Mouse (Mus musculus): ENCODE data around the gene Atat1.

Atat1 gene

GRCm38 (mm10) chr17:35917463-35918251 lies 7.8 kb upstream of the Atat1 start:
- DNase-seq (ENCODE audit: low read depth), result no peak

- no peak for DNase-seq (ENCODE audit: low read depth)
Observed at GRCm38 (mm10) chr17:35917143-35917462, 7.2 kb upstream of the Atat1 start.

DNA sequence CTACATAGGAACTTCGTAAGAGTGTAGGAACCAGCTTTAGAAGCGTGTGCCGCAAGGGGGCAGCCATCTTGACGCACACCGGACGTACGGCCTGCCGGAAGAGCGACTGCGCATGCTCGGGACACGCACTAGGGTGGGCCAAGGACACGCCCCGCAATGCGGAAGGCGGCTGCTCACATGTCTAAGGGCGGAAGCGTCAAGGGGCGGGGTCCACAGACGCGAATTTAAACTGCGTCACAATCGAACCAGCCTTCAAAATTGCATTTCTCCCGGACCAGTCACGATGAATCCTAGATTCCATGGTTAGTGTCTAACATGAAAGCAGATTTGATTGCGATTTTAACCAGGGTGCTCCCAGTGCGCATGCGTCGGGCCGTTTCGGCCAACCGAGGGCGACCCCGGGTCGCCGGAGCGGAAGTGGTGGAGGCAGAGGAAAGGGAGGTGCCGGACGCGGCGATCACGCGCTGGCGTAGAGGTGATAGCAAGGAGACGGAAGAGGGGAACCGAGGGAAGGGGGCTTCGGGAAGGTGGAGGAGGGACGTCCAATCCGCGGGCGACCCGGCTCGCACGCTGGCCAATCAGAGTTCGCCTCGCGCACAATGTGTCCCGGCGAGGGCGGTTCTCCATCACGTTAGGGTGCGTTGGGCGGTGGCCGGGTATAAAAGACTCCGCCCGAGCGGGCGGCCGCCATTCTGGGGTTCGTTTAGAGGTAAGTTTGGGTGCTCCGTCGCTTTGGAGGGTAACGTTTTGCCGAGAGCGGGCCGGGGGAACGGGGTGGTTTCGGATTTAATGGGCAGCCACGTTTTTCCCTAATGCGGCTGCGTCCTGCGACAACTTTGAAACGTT lies 6.6 kb upstream of the Atat1 start, which contains the start of the genes Mrps18b and Ppp1r10:
Gene Mrps18b (minus strand): TSS at position 93 of the 846 bp plus-strand sequence.
Gene Ppp1r10 (plus strand): TSS at position 138 of the 846 bp plus-strand sequence.
- DNase-seq (ENCODE audit: low read depth), result peak; percentile 95

DNA sequence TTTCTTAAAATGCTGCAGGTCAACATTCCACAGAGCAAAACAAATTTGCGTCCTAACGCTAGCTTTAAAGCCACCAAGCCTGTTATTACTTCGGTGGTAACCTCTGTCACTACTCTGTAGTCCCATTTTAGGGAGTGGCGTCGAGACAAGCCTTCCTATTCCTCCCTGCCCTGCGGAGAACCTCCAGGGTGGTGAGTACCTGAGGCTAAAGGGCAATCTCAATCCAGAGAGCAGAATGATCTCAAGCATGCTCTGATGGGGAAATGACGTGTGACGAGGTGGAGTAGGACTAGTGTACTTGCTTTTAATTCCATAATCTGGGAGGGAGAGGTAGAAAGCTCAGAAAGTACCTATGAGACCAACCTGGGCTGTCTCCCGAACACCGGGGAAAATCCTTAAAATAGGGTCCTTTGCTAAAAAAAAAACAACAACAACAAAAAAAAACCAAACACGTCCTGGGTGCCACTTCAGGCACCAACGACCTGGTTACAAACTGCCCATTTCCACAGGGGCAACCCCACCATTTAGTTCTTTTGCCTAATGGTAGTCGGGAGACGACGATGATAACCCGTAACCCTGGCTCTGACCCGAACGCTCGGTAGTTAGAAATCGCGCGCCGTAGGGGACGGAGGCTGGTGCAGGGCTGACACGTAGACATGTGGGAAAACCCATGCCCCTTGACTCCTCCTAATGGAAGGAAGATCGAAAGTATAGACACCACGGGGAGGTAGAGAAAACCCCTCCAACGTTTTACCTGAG lies 5.8 kb upstream of the Atat1 start:
- DNase-seq (ENCODE audit: low read depth), result no peak

DNA sequence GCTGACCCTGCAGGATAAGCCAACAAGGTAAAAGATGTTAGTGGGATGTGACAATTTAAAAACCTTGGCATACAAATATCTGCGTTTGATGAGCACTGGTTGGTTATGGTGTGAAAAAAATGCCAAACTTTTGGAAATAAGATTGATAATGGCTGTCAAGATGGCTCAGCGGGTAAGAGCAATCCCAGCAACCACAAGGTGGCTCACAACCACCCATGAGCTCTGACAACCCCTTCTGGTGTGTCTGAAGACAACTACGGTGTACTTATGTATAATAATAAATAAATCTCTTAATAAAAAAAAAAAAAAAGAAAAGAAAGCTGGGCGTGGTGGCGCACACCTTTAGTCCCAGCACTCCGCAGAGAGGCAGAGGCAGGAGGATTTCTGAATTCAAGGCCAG lies 5.1 kb upstream of the Atat1 start:
- no peak for DNase-seq (ENCODE audit: low read depth)

DNA sequence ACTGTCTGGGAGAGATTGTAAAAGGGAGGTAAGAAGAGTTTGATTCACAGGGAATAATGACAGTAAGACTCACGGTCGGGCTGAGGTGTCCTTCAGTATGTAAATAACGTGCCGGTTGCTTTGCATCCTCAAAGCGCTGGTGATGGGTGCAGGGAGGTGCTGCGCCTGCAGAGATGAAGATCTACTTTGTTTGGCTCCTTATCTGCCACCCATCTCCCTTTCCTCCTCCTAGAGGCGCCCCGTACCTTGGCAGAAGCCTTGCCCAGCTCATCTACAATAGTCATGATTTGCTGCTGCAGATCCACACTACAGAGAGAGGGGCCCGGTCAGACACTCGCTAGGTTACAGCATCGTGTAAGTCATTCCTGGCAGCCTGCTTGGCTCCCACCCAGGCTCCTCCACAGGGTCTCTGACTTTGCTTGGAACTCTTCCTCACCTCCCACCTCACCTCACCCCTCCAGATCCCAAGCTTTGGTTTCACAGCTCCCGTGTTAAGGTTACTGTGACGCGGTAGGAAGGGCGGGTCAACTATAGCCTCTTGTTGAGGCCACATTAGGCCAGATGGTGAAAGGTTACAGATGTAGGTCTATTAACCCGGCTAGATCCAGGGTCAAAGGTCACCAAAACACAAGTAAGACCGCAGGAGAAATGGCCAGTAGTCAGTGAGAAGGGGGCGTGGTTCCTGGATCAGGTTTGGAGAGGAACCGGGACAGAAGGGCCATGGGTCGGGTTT lies 523 bp downstream of the Atat1 start:
- DNase-seq (ENCODE audit: low read depth), result no peak

DNA sequence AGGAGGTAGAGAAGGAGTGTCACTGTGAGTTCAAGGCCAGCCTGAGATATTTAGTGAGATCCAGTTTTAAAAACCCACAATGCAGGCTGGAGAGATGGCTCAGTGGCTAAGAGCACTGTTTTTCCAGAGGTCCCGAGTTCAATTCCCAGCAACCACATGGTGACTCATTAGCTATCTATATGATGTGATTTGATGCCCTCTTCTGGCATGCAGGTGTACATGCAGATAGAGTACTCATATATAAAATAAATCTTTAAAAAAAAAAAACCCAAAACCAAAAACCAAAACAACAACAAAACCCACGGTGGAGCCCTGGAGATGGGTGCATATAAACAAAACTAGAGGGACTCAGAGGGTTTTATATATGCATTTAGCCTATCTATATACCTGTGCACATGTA lies 2.3 kb downstream of the Atat1 start:
- DNase-seq (ENCODE audit: low read depth), result no peak

DNA sequence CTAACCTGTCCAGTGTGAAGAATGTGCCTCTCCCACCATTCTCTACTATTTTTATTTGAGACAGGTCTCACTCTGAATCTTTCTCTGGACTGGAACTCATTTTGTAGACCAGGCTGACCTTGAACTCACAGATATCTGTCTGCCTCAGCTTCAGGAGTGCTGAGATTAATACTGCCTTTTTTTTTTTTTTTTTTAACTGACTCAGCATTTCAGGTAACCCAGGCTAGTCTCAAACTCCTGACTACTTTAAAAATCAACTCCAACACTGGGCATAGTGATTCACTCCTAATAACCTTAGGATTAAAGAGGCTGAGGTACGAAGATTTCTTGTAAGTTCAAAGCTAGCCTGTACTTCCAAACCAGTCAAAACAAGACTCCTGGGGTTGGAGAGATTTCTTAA lies 4.3 kb downstream of the Atat1 start:
- DNase-seq (ENCODE audit: low read depth), result no peak

DNA sequence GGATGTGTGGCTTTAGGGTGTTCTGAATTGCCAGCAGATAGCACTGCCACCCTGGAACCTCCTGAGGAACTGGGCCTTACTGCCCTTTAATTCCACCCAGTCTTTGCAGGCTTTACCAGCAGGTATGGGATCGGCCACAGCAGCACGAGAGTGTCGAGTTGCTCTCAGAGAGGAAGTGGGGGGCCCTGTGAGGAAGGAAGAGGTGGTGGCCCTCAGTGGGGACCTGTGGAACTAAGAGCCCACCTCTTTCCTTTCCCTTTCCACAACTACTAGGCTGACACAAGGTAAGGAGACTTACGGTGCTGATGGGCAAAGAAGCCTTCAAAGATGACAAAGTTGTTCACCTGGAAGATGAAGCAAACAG lies 5.9 kb downstream of the Atat1 start:
- no peak for DNase-seq (ENCODE audit: low read depth)

- DNase-seq (ENCODE audit: low read depth), result no peak
Observed at GRCm38 (mm10) chr17:35903343-35903991, 6.4 kb downstream of the Atat1 start.

GRCm38 (mm10) chr17:35900636-35901035 lies 9.2 kb downstream of the Atat1 start:
- no peak for DNase-seq (ENCODE audit: low read depth)

GRCm38 (mm10) chr17:35897644-35898573 lies 12.0 kb downstream of the Atat1 start:
- DNase-seq (ENCODE audit: low read depth), result no peak

DNA sequence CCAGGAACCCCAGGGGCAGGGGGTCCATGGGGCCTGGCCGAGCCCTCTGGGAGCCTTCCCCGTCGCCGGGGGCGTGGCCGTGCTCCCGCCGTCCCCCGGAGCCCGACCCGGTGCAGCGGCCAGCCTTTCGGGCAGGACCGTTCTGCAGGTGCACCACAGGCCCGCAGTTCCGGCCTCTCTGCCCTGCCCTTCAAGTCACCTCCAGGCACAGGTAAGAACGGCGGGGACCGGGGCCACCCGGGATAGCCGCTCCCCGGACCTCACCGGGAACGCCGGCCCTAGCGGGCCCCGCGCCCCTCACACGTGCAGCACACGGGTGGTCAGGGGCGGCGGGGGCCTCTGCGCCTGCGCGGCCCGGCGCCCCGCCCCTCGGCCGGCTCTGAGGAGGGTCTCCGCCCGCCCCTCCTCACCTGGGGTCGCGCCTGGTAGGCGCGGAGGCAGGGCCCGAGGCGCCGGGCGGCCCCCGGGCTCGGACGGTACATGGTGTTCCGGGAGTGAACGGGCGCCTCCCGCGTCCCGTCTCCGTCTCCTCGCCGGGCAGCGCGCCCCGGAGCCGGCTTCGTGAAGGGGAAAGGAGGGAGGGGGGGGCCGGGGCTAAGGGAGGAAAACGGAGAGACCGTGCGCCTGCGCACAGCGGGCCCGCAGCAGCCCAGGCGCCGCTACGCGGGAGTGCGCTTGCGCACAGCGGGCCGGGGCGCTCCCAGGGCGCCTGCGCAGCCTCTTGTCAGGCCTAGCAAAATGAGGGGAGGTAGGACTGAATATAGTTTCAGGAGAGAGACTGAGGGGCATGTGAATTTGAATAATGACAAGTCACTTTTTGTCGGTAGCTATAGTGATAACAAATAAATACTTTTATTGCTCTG lies 12.9 kb downstream of the Atat1 start, which contains the start of gene 2310061I04Rik:
Gene 2310061I04Rik (minus strand): TSS at position 651 of the 863 bp plus-strand sequence.
- no peak for DNase-seq (ENCODE audit: low read depth)

GRCm38 (mm10) chr17:35887725-35888124 lies 22.1 kb downstream of the Atat1 start:
- no peak for DNase-seq (ENCODE audit: low read depth)

- no peak for DNase-seq (ENCODE audit: low read depth)
Observed at GRCm38 (mm10) chr17:35883777-35884176, 26.1 kb downstream of the Atat1 start.

- DNase-seq (ENCODE audit: low read depth), result no peak
Observed at GRCm38 (mm10) chr17:35882924-35883323, 27.0 kb downstream of the Atat1 start.

DNA sequence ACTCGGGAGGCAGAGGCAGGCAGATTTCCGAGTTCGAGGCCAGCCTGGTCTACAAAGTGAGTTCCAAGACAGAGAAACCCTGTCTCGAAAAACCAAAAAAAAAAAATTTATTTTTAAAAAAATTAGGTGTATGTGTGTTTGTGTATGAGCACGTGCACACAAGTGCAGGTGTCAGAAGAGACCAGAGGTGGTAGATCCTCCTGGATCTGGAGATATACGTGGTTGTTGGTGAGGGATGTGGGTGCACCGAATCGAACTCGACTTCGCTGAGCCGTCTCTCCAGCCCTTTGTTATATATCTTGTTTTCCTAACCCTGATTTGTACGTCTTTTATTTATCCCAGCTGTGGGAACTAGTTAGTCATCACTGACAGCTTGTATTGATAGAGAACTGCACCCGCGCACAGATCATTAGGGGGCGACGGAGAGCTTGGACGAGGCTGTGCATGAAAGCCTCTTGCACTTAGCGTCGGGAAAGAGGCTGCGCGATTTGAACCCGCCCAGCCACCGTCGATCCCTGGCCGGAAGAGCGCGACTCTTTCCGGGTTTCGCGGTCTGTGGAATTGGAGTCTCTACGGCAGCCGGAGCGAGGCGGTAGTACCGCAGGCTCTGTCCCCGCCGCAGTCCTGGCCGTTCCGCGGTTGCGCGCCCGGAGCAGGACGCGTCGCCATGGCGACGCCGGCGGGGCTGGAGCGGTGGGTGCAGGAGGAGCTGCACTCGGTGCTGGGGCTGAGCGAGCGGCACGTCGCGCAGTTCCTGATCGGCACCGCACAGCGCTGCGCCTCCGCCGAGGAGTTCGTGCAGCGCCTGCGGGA lies 30.4 kb downstream of the Atat1 start, which contains the start of gene Dhx16:
Gene Dhx16 (plus strand): TSS at position 575 of the 813 bp plus-strand sequence.
- DNase-seq (ENCODE audit: low read depth), result peak; percentile 96

DNA sequence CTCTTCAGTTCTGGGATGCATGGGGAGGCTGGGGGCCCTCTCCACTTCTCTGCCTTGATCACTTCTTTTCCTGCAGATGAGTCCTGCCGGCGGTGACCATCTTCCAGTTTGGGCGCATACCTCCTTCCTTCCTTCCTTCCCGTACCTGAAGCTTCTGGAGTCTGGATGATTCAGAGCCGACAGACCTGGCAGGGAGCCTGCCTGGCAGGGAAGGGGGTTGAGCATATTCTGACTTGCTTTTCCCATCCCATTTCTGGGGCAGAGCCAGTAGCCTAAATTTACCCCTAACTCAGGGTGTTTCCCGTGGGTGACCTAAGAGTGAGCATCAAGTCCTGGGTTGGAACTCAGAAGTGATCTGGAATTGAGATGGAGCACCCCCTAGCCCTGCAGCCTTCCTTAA lies 35.2 kb downstream of the Atat1 start:
- no peak for DNase-seq (ENCODE audit: low read depth)

Measured in c-Kit-positive CD71-negative TER-119-negative erythroid progenitor cells, embryonic 14.5 days (primary cell).